Mouse (Mus musculus) brain, embryonic 14.5 days (tissue): Measurements from ENCODE around the gene Prkar2b. TPM values are rescaled to one million over a fixed set of nuclear protein-coding genes. Genes with fewer than 3 reads are reported as not detected.

Experiments
- DNase-seq: peaks from one replicate; pipeline ENCODE4 v3.0.0-alpha.2; 2011; ENCODE audit warnings: low read depth
- CTCF ChIP-seq: fragments of 200-500 bp; IDR thresholded peaks from 2 replicates; pipeline ENCODE4 v1.5.1; 2012; ENCODE audit warnings: inconsistent platforms, mild to moderate bottlenecking, moderate library complexity, borderline replicate concordance; ENCODE audit not compliant: insufficient read depth, insufficient read length; ENCODE audit errors: extremely low read depth
- POLR2A ChIP-seq: fragments of 200-500 bp; IDR thresholded peaks from 2 replicates; pipeline ENCODE4 v1.6.1; 2012; ENCODE audit warnings: mild to moderate bottlenecking, inconsistent platforms, borderline replicate concordance; ENCODE audit not compliant: poor library complexity, insufficient read depth, insufficient read length, severe bottlenecking; ENCODE audit errors: extremely low read depth
- polyA plus RNA-seq: library from polyadenylated mRNA; depleted of rRNA; stranded (reverse); fragments of >200 nt; gene quantifications from 2 replicates; pipeline ENCODE4 v1.2.3, GENCODE M21; 2012

Gene Prkar2b
- polyA plus RNA-seq, 1 experiment, result 93.4 TPM

- TF ChIP-seq POLR2A (no peak), CTCF (no peak)
- DNase-seq, result no peak
These were observed 3.5 kb downstream of the Prkar2b start for GRCm38 (mm10) chr12:32057461-32058199.

- no peak for DNase-seq
- TF ChIP-seq POLR2A (no peak), CTCF (no peak)
These were observed 5.3 kb downstream of the Prkar2b start for GRCm38 (mm10) chr12:32055797-32056196.

GRCm38 (mm10) chr12:32054476-32055166, 6.5 kb downstream of the Prkar2b start:
- DNase-seq, result no peak

GRCm38 (mm10) chr12:32053637-32054366, 7.3 kb downstream of the Prkar2b start:
- DNase-seq, result no peak
- TF ChIP-seq CTCF (no peak), POLR2A (no peak)

More at GRCm38 (mm10) chr12:32054476-32055166, 6.5 kb downstream of the Prkar2b start:
- TF ChIP-seq POLR2A (no peak), CTCF (no peak)

GRCm38 (mm10) chr12:32052882-32053281, 8.2 kb downstream of the Prkar2b start:
- TF ChIP-seq POLR2A (no peak), CTCF (no peak)
- DNase-seq, result no peak

GRCm38 (mm10) chr12:32050165-32050564, 10.9 kb downstream of the Prkar2b start:
- no peak for DNase-seq
- TF ChIP-seq POLR2A (no peak), CTCF (no peak)

- TF ChIP-seq CTCF, result no peak
- TF ChIP-seq POLR2A, result no peak
- no peak for DNase-seq
These were observed 15.3 kb downstream of the Prkar2b start for GRCm38 (mm10) chr12:32045566-32046330.

GRCm38 (mm10) chr12:32044487-32045134, 16.5 kb downstream of the Prkar2b start:
- no peak for DNase-seq
- TF ChIP-seq POLR2A (no peak), CTCF (no peak)

GRCm38 (mm10) chr12:32033536-32033935, 27.6 kb downstream of the Prkar2b start:
- TF ChIP-seq CTCF (no peak), POLR2A (no peak)
- no peak for DNase-seq

- no peak for DNase-seq
- TF ChIP-seq POLR2A (no peak), CTCF (no peak)
These were observed 28.2 kb downstream of the Prkar2b start for GRCm38 (mm10) chr12:32032917-32033316.

- no peak for TF ChIP-seq POLR2A
- TF ChIP-seq CTCF, result no peak
- no peak for DNase-seq
These were observed 42.7 kb downstream of the Prkar2b start for GRCm38 (mm10) chr12:32018376-32018750.
